Mouse (Mus musculus) gastrocnemius, postnatal 25 days (tissue): ENCODE results near the gene Rab11b. TPM values are rescaled to one million over a fixed set of nuclear protein-coding genes. Genes with fewer than 3 reads are reported as not detected.
"Not testable (repeated sequence)": the region's sequence is repeated elsewhere in the genome, so short reads cannot be mapped to it uniquely, and the experiment has no call there.

Experiments used
- DNase-seq: peaks from one replicate; pipeline ENCODE4 v3.0.0; 2022
- total RNA-seq, 2 experiments: library from RNA; stranded (reverse); gene quantifications; 1 replicate in 1 of 2; 2 replicates in 1 of 2; pipeline ENCODE4 v1.2.3; 2021

The Rab11b gene
- total RNA-seq, 2 experiments from 2014 or later = 125 to 136 TPM

- DNase-seq = no peak
Measured at GRCm38 (mm10) chr17:33773426-33773825, 13.1 kb upstream of the Rab11b start.

- DNase-seq = no peak
Measured at GRCm38 (mm10) chr17:33771617-33772016, 11.3 kb upstream of the Rab11b start.

GRCm38 (mm10) chr17:33766389-33766788 lies 6.1 kb upstream of the Rab11b start:
- DNase-seq = no peak

- DNase-seq = peak; percentile 93
Measured at GRCm38 (mm10) chr17:33759767-33760254, 519 bp downstream of the Rab11b start.

GRCm38 (mm10) chr17:33757231-33757630 lies 3.1 kb downstream of the Rab11b start:
- peak; percentile 74 for DNase-seq

GRCm38 (mm10) chr17:33756108-33756790 lies 4.1 kb downstream of the Rab11b start:
- peak; percentile 43 for DNase-seq

- DNase-seq = no peak
Measured at GRCm38 (mm10) chr17:33755418-33756107, 4.8 kb downstream of the Rab11b start.

- no peak for DNase-seq
Measured at GRCm38 (mm10) chr17:33754656-33755055, 5.7 kb downstream of the Rab11b start.

GRCm38 (mm10) chr17:33752297-33752696 lies 8.0 kb downstream of the Rab11b start:
- DNase-seq = no peak

GRCm38 (mm10) chr17:33751181-33751580 lies 9.1 kb downstream of the Rab11b start:
- DNase-seq = no peak

- DNase-seq = no peak
Measured at GRCm38 (mm10) chr17:33749451-33749850, 10.9 kb downstream of the Rab11b start.

GRCm38 (mm10) chr17:33746011-33746410 lies 14.3 kb downstream of the Rab11b start:
- no peak for DNase-seq

GRCm38 (mm10) chr17:33744686-33745384 lies 15.5 kb downstream of the Rab11b start:
- no peak for DNase-seq

GRCm38 (mm10) chr17:33742420-33742819 lies 17.9 kb downstream of the Rab11b start:
- no peak for DNase-seq

GRCm38 (mm10) chr17:33733526-33733925 lies 26.8 kb downstream of the Rab11b start:
- not testable (repeated sequence) for DNase-seq

GRCm38 (mm10) chr17:33732556-33733083 lies 27.7 kb downstream of the Rab11b start:
- not testable (repeated sequence) for DNase-seq

- no peak for DNase-seq
Measured at GRCm38 (mm10) chr17:33729215-33729614, 31.1 kb downstream of the Rab11b start.

- DNase-seq = no peak
Measured at GRCm38 (mm10) chr17:33728396-33728795, 31.9 kb downstream of the Rab11b start.

- no peak for DNase-seq
Measured at GRCm38 (mm10) chr17:33719736-33720378, 40.5 kb downstream of the Rab11b start.

- DNase-seq = no peak
Measured at GRCm38 (mm10) chr17:33718944-33719725, 41.2 kb downstream of the Rab11b start.

- DNase-seq = peak; percentile 98
Measured at GRCm38 (mm10) chr17:33718384-33718881, 41.9 kb downstream of the Rab11b start, which contains the start of gene March2. Gene March2, minus strand, starts transcription at chr17:33718670.
